Mouse (Mus musculus): ENCODE data around the gene Dtd2. TPM values are rescaled to one million over a fixed set of nuclear protein-coding genes. Genes with fewer than 3 reads are reported as not detected.

The Dtd2 gene
- polyA plus RNA-seq, 1 experiment: 7.0 TPM

GRCm38 (mm10) chr12:51957626-51958025, 48.7 kb downstream of the Dtd2 start:
- 90% methylated on average over 6 of the region's 6 CpGs for WGBS
- Histone ChIP-seq H3K27ac (ENCODE audit: control insufficient read depth, insufficient read depth, low read depth, low read length, poor library complexity) (no peak overlapping the region), H3K4me3 (replicated peaks; ENCODE audit: control insufficient read depth, low read depth, low read length) (no peak overlapping the region), H3K4me1 (ENCODE audit: control insufficient read depth, insufficient read depth, low read length) (no peaks in the 10 kb centered on the region)
- TF ChIP-seq POLR2A (IDR thresholded peaks at IDR 0.05; ENCODE audit: borderline replicate concordance, control insufficient read depth, low read depth, low read length) (no peak), CTCF (IDR thresholded peaks at IDR 0.05; ENCODE audit: control insufficient read depth, insufficient read depth, low read length) (no peak)

GRCm38 (mm10) chr12:51952309-51952708, 54.0 kb downstream of the Dtd2 start:
- 92% methylated on average over 10 of the region's 10 CpGs for WGBS
- TF ChIP-seq POLR2A (IDR thresholded peaks at IDR 0.05; ENCODE audit: borderline replicate concordance, control insufficient read depth, low read depth, low read length): no peak
- TF ChIP-seq CTCF (IDR thresholded peaks at IDR 0.05; ENCODE audit: control insufficient read depth, insufficient read depth, low read length): no peak
- H3K4me1 ChIP-seq (ENCODE audit: control insufficient read depth, insufficient read depth, low read length): no peaks in the 10 kb centered on the region
- H3K27ac ChIP-seq (ENCODE audit: control insufficient read depth, insufficient read depth, low read depth, low read length, poor library complexity): no peak overlapping the region
- H3K4me3 ChIP-seq (replicated peaks; ENCODE audit: control insufficient read depth, low read depth, low read length): no peak overlapping the region

DNA sequence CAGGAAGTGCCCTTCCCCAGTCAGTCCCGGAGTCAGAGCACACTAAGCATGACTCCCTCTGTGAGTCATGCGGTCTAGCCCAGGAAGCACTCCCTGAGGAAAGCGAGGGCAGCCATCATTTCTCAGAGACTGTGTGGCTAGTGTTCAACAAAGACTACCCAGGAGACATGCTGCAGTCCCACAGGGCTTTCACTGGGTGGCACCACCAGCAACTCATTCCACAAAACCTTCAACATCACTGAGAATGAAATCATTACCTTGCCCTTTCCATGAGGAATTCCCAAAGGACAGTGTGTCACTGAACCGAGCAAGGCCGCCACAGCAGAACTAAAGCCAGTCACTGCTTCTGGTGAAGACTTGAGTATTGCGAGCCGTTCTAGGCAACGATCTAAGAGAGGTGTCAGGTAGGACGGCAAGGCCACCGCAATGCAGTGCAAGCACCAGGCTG, 58.8 kb downstream of the Dtd2 start:
- WGBS: 93% methylated on average over 10 of the region's 10 CpGs
- H3K27ac ChIP-seq (ENCODE audit: control insufficient read depth, insufficient read depth, low read depth, low read length, poor library complexity): no peak overlapping the region
- TF ChIP-seq CTCF (IDR thresholded peaks at IDR 0.05; ENCODE audit: control insufficient read depth, insufficient read depth, low read length) (no peak), POLR2A (IDR thresholded peaks at IDR 0.05; ENCODE audit: borderline replicate concordance, control insufficient read depth, low read depth, low read length) (no peak)
- H3K4me3 ChIP-seq (replicated peaks; ENCODE audit: control insufficient read depth, low read depth, low read length): no peak overlapping the region
- H3K4me1 ChIP-seq (ENCODE audit: control insufficient read depth, insufficient read depth, low read length): no peaks in the 10 kb centered on the region

DNA sequence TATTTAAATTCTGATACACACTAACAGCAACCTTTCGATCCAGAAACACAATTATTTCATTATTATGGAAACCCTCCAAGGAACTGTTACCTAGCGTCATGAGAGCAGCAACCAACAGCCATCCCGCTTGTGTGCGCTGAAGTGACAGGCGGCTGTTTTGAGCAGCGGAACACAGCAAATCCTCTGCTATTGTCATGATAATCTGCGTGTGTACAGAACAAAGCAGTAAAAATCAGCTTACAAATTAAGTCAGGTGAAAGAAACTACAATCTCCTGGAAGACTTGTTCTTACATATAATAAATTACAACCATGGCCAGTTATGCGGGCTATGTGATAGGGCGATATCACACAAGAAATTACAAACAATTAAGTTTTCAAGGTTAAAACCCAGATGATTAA, 61.0 kb downstream of the Dtd2 start:
- no peak overlapping the region for H3K4me3 ChIP-seq (replicated peaks; ENCODE audit: control insufficient read depth, low read depth, low read length)
- H3K27ac ChIP-seq (ENCODE audit: control insufficient read depth, insufficient read depth, low read depth, low read length, poor library complexity): no peak overlapping the region
- H3K4me1 ChIP-seq (ENCODE audit: control insufficient read depth, insufficient read depth, low read length): no peaks in the 10 kb centered on the region
- 91% methylated on average over 9 of the region's 9 CpGs for WGBS
- TF ChIP-seq CTCF (IDR thresholded peaks at IDR 0.05; ENCODE audit: control insufficient read depth, insufficient read depth, low read length) (no peak), POLR2A (IDR thresholded peaks at IDR 0.05; ENCODE audit: borderline replicate concordance, control insufficient read depth, low read depth, low read length) (no peak)

GRCm38 (mm10) chr12:51939848-51940247, 66.5 kb downstream of the Dtd2 start:
- WGBS: 67% methylated on average over 4 of the region's 4 CpGs
- Histone ChIP-seq H3K4me1 (ENCODE audit: control insufficient read depth, insufficient read depth, low read length) (no peaks in the 10 kb centered on the region), H3K27ac (ENCODE audit: control insufficient read depth, insufficient read depth, low read depth, low read length, poor library complexity) (no peak overlapping the region), H3K4me3 (replicated peaks; ENCODE audit: control insufficient read depth, low read depth, low read length) (no peak overlapping the region)
- TF ChIP-seq CTCF (IDR thresholded peaks at IDR 0.05; ENCODE audit: control insufficient read depth, insufficient read depth, low read length): no peak
- TF ChIP-seq POLR2A (IDR thresholded peaks at IDR 0.05; ENCODE audit: borderline replicate concordance, control insufficient read depth, low read depth, low read length): no peak

Other genes starting within 250 kb of the Dtd2 start
- gene Hectd1, start 177.0 kb downstream of the Dtd2 start, polyA plus RNA-seq (2011; ENCODE audit: insufficient read depth, insufficient read length, low replicate concordance, missing spikeins): 20.1 and 31.2 TPM in 2 replicates
- 13.4 and 20.5 TPM in 2 replicates for gene Heatr5a, start 35.2 kb downstream of the Dtd2 start, polyA plus RNA-seq (2011; ENCODE audit: insufficient read depth, insufficient read length, low replicate concordance, missing spikeins)
- gene Gpr33, start 21.6 kb upstream of the Dtd2 start, polyA plus RNA-seq (2011; ENCODE audit: insufficient read depth, insufficient read length, low replicate concordance, missing spikeins): not detected in 2 replicates
- gene Nubpl, start 91.2 kb upstream of the Dtd2 start, polyA plus RNA-seq (2011; ENCODE audit: insufficient read depth, insufficient read length, low replicate concordance, missing spikeins): 0.36 and 2.6 TPM in 2 replicates